Mouse (Mus musculus) myocyte (in vitro differentiated cells): ENCODE measurements around the gene Col4a2. TPM values are rescaled to one million over a fixed set of nuclear protein-coding genes. Genes with fewer than 3 reads are reported as not detected.
A peak's percentile ranks its signal among the peaks of the same experiment; 100 is the strongest.

Experiments
- H3K27me3 ChIP-seq: one replicate; pipeline ENCODE4 v1.6.1; 2011; ENCODE audit not compliant: control insufficient read depth, insufficient read depth, insufficient read length
- H3K36me3 ChIP-seq: one replicate; pipeline ENCODE4 v1.6.1; 2011; ENCODE audit not compliant: control insufficient read depth, insufficient read depth
- H3K4me2 ChIP-seq: one replicate; pipeline ENCODE4 v1.6.1; 2011; ENCODE audit warnings: low read depth, control low read depth
- H3K4me3 ChIP-seq: one replicate; pipeline ENCODE4 v1.5.1; 2011; ENCODE audit warnings: mild to moderate bottlenecking, control low read depth, moderate library complexity
- H3K79me2 ChIP-seq: one replicate; pipeline ENCODE4 v1.6.1; 2011; ENCODE audit not compliant: control insufficient read depth, insufficient read depth
- H3ac ChIP-seq: one replicate; pipeline ENCODE4 v1.6.1; 2011; ENCODE audit not compliant: control insufficient read depth, insufficient read length
- CEBPB ChIP-seq: IDR thresholded peaks from 2 replicates; pipeline ENCODE4 v1.6.1; 2011; ENCODE audit warnings: mild to moderate bottlenecking, moderate library complexity; ENCODE audit not compliant: poor library complexity, insufficient read depth, severe bottlenecking
- E2F4 ChIP-seq: IDR thresholded peaks from one replicate; pipeline ENCODE4 v1.6.1; 2011; ENCODE audit warnings: mild to moderate bottlenecking, control low read depth, moderate library complexity; ENCODE audit not compliant: insufficient read depth
- MAX ChIP-seq: IDR thresholded peaks from one replicate; pipeline ENCODE4 v1.6.1; 2011; ENCODE audit warnings: low read depth, mild to moderate bottlenecking, control low read depth
- MYOD1 ChIP-seq, 3 experiments: IDR thresholded peaks; one replicate each; pipeline ENCODE4 v1.6.1; 2011; ENCODE audit warnings: control low read depth in 2 of 3, low read depth in 2 of 3, mild to moderate bottlenecking in 2 of 3, moderate library complexity in 1 of 3; ENCODE audit not compliant: insufficient read length in 2 of 3, control insufficient read depth in 1 of 3
- MYOG ChIP-seq, 3 experiments: IDR thresholded peaks; one replicate each; pipeline ENCODE4 v1.6.1; 2011; ENCODE audit warnings: control low read depth in 2 of 3, low read depth in 2 of 3, mild to moderate bottlenecking in 2 of 3; ENCODE audit not compliant: insufficient read length in 2 of 3, control insufficient read depth in 1 of 3, insufficient read depth in 1 of 3
- POLR2A ChIP-seq: IDR thresholded peaks from one replicate; pipeline ENCODE4 v1.6.1; 2011; ENCODE audit warnings: low read depth, mild to moderate bottlenecking, control low read depth, moderate library complexity; ENCODE audit not compliant: insufficient read length
- REST ChIP-seq: IDR thresholded peaks from one replicate; pipeline ENCODE4 v1.6.1; 2011; ENCODE audit warnings: mild to moderate bottlenecking, control low read depth, moderate library complexity; ENCODE audit not compliant: insufficient read depth, insufficient read length
- SRF ChIP-seq: IDR thresholded peaks from one replicate; pipeline ENCODE4 v1.6.1; 2011; ENCODE audit warnings: low read depth; ENCODE audit not compliant: control insufficient read depth, insufficient read length
- TCF12 ChIP-seq: IDR thresholded peaks from one replicate; pipeline ENCODE4 v1.6.1; 2011; ENCODE audit warnings: mild to moderate bottlenecking, control low read depth; ENCODE audit not compliant: poor library complexity, insufficient read depth, severe bottlenecking
- TCF3 ChIP-seq: IDR thresholded peaks from one replicate; pipeline ENCODE4 v1.6.1; 2011; ENCODE audit warnings: low read depth, control low read depth; ENCODE audit not compliant: insufficient read length
- USF1 ChIP-seq: IDR thresholded peaks from one replicate; pipeline ENCODE4 v1.6.1; 2011; ENCODE audit warnings: low read depth, mild to moderate bottlenecking, control low read depth, moderate library complexity
- polyA plus RNA-seq: library from polyadenylated mRNA; unstranded; fragments of >200 nt; fragmentation: generic; extraction: Trizol; gene quantifications from one replicate; pipeline ENCODE4 v1.2.1, GENCODE M21; 2012; ENCODE audit warnings: missing spikeins

The Col4a2 gene
- polyA plus RNA-seq, 1 experiment: 47.3 TPM

GRCm38 (mm10) chr8:11313176-11314111, 839 bp downstream of the Col4a2 start:
- H3K27me3 ChIP-seq: no peaks in the 10 kb centered on the region
- H3K36me3 ChIP-seq: no peaks in the 10 kb centered on the region
- peak overlapping the region; percentile 40 for H3K4me3 ChIP-seq
- H3K79me2 ChIP-seq: peaks cover 19% of the 10 kb centered on the region
- TF ChIP-seq MYOD1 (IDR thresholded peaks at IDR 0.05; ENCODE audit: control insufficient read depth in 1 of 3, insufficient read length in 2 of 3, low read depth in 2 of 3) (no peak), POLR2A (no peak), MYOG (IDR thresholded peaks at IDR 0.05; ENCODE audit: control insufficient read depth in 1 of 3, insufficient read depth in 1 of 3, insufficient read length in 2 of 3, low read depth in 2 of 3) (peak in 1 of 3 experiments; percentile 4), TCF12 (no peak)
- peak overlapping the region; percentile 95 for H3K4me2 ChIP-seq
- H3ac ChIP-seq: peak overlapping the region; percentile 78

- TF ChIP-seq REST: no peak
- no peak for TF ChIP-seq USF1
- TF ChIP-seq SRF: no peak
- TF ChIP-seq POLR2A: no peak
- TF ChIP-seq MYOD1 (IDR thresholded peaks at IDR 0.05; ENCODE audit: control insufficient read depth in 1 of 3, insufficient read length in 2 of 3, low read depth in 2 of 3): no peak
- TF ChIP-seq MAX: no peak
- TF ChIP-seq CEBPB: no peak
- Histone ChIP-seq H3K4me2 (peak overlapping the region; percentile 95), H3K79me2 (peaks cover 21% of the 10 kb centered on the region), H3K27me3 (no peaks in the 10 kb centered on the region), H3ac (no peak overlapping the region), H3K36me3 (no peaks in the 10 kb centered on the region), H3K4me3 (peak overlapping the region; percentile 40)
Observed at GRCm38 (mm10) chr8:11314613-11315012, 2.0 kb downstream of the Col4a2 start.

GRCm38 (mm10) chr8:11315179-11315943, 2.8 kb downstream of the Col4a2 start:
- Histone ChIP-seq H3K4me2 (peak overlapping the region; percentile 95), H3K4me3 (no peak overlapping the region), H3K36me3 (no peaks in the 10 kb centered on the region), H3K27me3 (no peaks in the 10 kb centered on the region), H3ac (no peak overlapping the region), H3K79me2 (peaks cover 18% of the 10 kb centered on the region)
- no peak for TF ChIP-seq POLR2A
- peak in 1 of 3 experiments; percentile 48 for TF ChIP-seq MYOG (IDR thresholded peaks at IDR 0.05; ENCODE audit: control insufficient read depth in 1 of 3, insufficient read depth in 1 of 3, insufficient read length in 2 of 3, low read depth in 2 of 3)
- peak in 2 of 3 experiments; percentile 95 to 97 for TF ChIP-seq MYOD1 (IDR thresholded peaks at IDR 0.05; ENCODE audit: control insufficient read depth in 1 of 3, insufficient read length in 2 of 3, low read depth in 2 of 3)
- TF ChIP-seq TCF3: peak; percentile 52
- peak; percentile 39 for TF ChIP-seq TCF12
- TF ChIP-seq MAX: no peak

- Histone ChIP-seq H3K4me3 (no peak overlapping the region), H3K27me3 (no peaks in the 10 kb centered on the region), H3ac (no peak overlapping the region), H3K4me2 (peak overlapping the region; percentile 95), H3K36me3 (no peaks in the 10 kb centered on the region), H3K79me2 (peaks cover 18% of the 10 kb centered on the region)
- TF ChIP-seq REST: no peak
- TF ChIP-seq USF1: no peak
- no peak for TF ChIP-seq TCF12
- no peak for TF ChIP-seq CEBPB
- TF ChIP-seq MAX: no peak
- no peak for TF ChIP-seq SRF
- TF ChIP-seq TCF3: no peak
Observed at GRCm38 (mm10) chr8:11316118-11316517, 3.5 kb downstream of the Col4a2 start.

- no peak overlapping the region for H3K4me2 ChIP-seq
- no peak overlapping the region for H3ac ChIP-seq
- no peak overlapping the region for H3K4me3 ChIP-seq
- TF ChIP-seq E2F4 (no peak), POLR2A (no peak), TCF3 (no peak), TCF12 (no peak), MYOG (IDR thresholded peaks at IDR 0.05; ENCODE audit: control insufficient read depth in 1 of 3, insufficient read depth in 1 of 3, insufficient read length in 2 of 3, low read depth in 2 of 3) (no peak), MAX (no peak)
- H3K36me3 ChIP-seq: no peaks in the 10 kb centered on the region
- peaks cover 16% of the 10 kb centered on the region for H3K79me2 ChIP-seq
- no peaks in the 10 kb centered on the region for H3K27me3 ChIP-seq
Observed at GRCm38 (mm10) chr8:11319405-11319804, 6.8 kb downstream of the Col4a2 start.
